Mouse (Mus musculus): Measurements from ENCODE around the gene Scyl2.

DNA sequence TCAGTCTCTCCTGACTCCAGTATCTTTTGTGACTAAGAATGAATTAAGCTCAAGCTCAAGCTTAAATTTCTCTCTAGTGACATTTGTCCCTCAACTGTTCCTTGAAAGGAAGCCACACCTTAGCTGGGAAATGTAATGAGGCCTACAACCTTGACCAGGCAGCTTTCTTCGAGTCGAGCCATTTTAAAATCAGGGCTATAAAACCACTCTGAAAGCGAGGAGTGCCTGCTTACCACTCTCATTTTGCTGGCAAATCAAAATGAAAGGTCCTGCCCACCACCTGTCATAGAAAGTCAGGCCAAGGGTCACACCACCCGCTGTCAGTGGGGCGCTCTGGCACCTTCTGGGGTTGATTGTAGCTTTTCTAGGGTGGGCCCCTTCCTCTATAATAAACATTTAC lies 90.2 kb downstream of the Scyl2 start:
- TF ChIP-seq GATA1 (IDR thresholded peaks at IDR 0.05; ENCODE audit: borderline replicate concordance, low read length) (no peak), FLI1 (IDR thresholded peaks at IDR 0.05; ENCODE audit: low read length) (no peak)
